8 mouse cellular contexts compared by ENCODE assay signal in genomic region chr2:164913428-164913786, GRCm38 (mm10). TPM values are rescaled to one million over a fixed set of nuclear protein-coding genes. Genes with fewer than 3 reads are reported as not detected.
DNase-seq lines count a peak whose midpoint lies in the region; ATAC-seq and TF ChIP-seq lines count a peak whose summit lies in the region.

No protein-coding gene starts in this region.

- peaks cover 10% of the 10 kb centered on the region for H3K36me3 ChIP-seq in heart, postnatal 0 days (replicated peaks; ENCODE audit: control insufficient read depth, insufficient read depth, low read length)
- peaks cover 10% of the 10 kb centered on the region for H3K36me3 ChIP-seq in forebrain, embryonic 15.5 days

- H3K4me3 ChIP-seq in heart, postnatal 0 days (ENCODE audit: low read depth, low read length): no peak overlapping the region
- no peak overlapping the region for H3K4me3 ChIP-seq in forebrain, embryonic 15.5 days

- H3K27ac ChIP-seq in heart, postnatal 0 days (ENCODE audit: low read depth): peak overlapping the region; percentile 33; the same call in 1 of the 2 replicates
- H3K27ac ChIP-seq in forebrain, embryonic 15.5 days (replicated peaks): no peak overlapping the region

- TF ChIP-seq EP300 in heart, postnatal 0 days (IDR thresholded peaks at IDR 0.05; ENCODE audit: low read depth): no peak

- no peaks in the 10 kb centered on the region for H3K27me3 ChIP-seq in heart, postnatal 0 days (ENCODE audit: control insufficient read depth, insufficient read depth, low read length)
- H3K27me3 ChIP-seq in forebrain, embryonic 15.5 days: no peaks in the 10 kb centered on the region

- 78% methylated on average over 2 of the region's 2 CpGs for WGBS in heart, postnatal 0 days
- 100% methylated on average over 2 of the region's 2 CpGs for WGBS in forebrain, embryonic 15.5 days

- DNase-seq in adrenal gland, postnatal 10 days: peak; percentile 48
- no peak for DNase-seq in adrenal gland, adult 2 months
- no peak for DNase-seq in heart, postnatal 0 days (ENCODE audit: low spot score)
- DNase-seq in ovary, postnatal 10 days (ENCODE audit: low spot score): no peak
- DNase-seq in ovary, postnatal 36 days (ENCODE audit: low spot score): no peak

- H3K9ac ChIP-seq in heart, postnatal 0 days (replicated peaks; ENCODE audit: low read depth, low read length): no peak overlapping the region
- no peak overlapping the region for H3K9ac ChIP-seq in forebrain, embryonic 15.5 days (replicated peaks)

- peak; percentile 69 for ATAC-seq in CD4-positive, CD25-positive, alpha-beta regulatory T cell, adult 4 months
- no peak for ATAC-seq in heart, postnatal 0 days (ENCODE audit: insufficient read depth, low read depth)
- ATAC-seq in megakaryocyte progenitor cell, adult 5-6 weeks (replicated peaks; ENCODE audit: poor library complexity): peak; percentile 36
- ATAC-seq in forebrain, embryonic 15.5 days (replicated peaks): no peak

- no peak overlapping the region for H3K4me2 ChIP-seq in heart, postnatal 0 days (ENCODE audit: low read depth, low read length)
- no peak overlapping the region for H3K4me2 ChIP-seq in forebrain, embryonic 15.5 days (replicated peaks)

- no peak for TF ChIP-seq CTCF in heart, postnatal 0 days (IDR thresholded peaks at IDR 0.05; ENCODE audit: low read depth)

- H3K9me3 ChIP-seq in heart, postnatal 0 days (replicated peaks; ENCODE audit: control insufficient read depth, low read length): no peaks in the 10 kb centered on the region
- no peaks in the 10 kb centered on the region for H3K9me3 ChIP-seq in forebrain, embryonic 15.5 days

- peaks cover 8% of the 10 kb centered on the region; the same call in 1 of the 2 replicates for H3K4me1 ChIP-seq in heart, postnatal 0 days (ENCODE audit: control insufficient read depth, insufficient read depth)
- peaks cover 23% of the 10 kb centered on the region for H3K4me1 ChIP-seq in forebrain, embryonic 15.5 days

RNA-seq across cellular contexts. Expression of gene Zfp335, which starts 1.9 kb away (rescaled TPM):
- 10 to 100 TPM; 13.4 to 16.2 TPM for total RNA-seq in adrenal gland, postnatal 10 days (2021)
- total RNA-seq in adrenal gland, adult 2 months (2021): 10 to 100 TPM; 16.7 to 21.9 TPM
- 37.4 TPM in 2 replicates for polyA plus RNA-seq in adrenal gland, adult 2 months (2012; rRNA removed)
- polyA plus RNA-seq in CD4-positive, CD25-positive, alpha-beta regulatory T cell, adult 4 months (2017; shearing (Covaris generic)): 1 to 10 TPM; 5.6 to 8.2 TPM
- 18.0 and 19.6 TPM in 2 replicates for total RNA-seq in heart, postnatal 0 days (2014; rRNA removed; ENCODE audit: low replicate concordance)
- polyA plus RNA-seq in heart, postnatal 0 days (2015; fragmentation: Nextera tagmentation; extraction: Ambion mirVana): 3.7 TPM in 2 replicates
- total RNA-seq in megakaryocyte progenitor cell, adult 5-6 weeks (2015): 10.4 and 11.3 TPM in 2 replicates
- total RNA-seq in megakaryocyte progenitor cell, adult 5-6 weeks (2017): 6.8 and 8.2 TPM in 2 replicates
- polyA plus RNA-seq in forebrain, embryonic 15.5 days (2015; fragmentation: Nextera tagmentation; extraction: Ambion mirVana): 15.7 and 16.7 TPM in 2 replicates

RNA-seq across cellular contexts. Expression of gene Mmp9, which starts 27.2 kb away (rescaled TPM):
- 10 to 100 TPM in 1 of 2 experiments, 1 to 10 TPM in 1; 2.6 to 24.5 TPM for total RNA-seq in adrenal gland, postnatal 10 days (2021)
- total RNA-seq in adrenal gland, adult 2 months (2021): 1 to 10 TPM; 1.4 to 2.1 TPM
- polyA plus RNA-seq in adrenal gland, adult 2 months (2012; rRNA removed): 1.6 and 3.4 TPM in 2 replicates
- 1 to 10 TPM; 2.0 to 4.1 TPM for polyA plus RNA-seq in CD4-positive, CD25-positive, alpha-beta regulatory T cell, adult 4 months (2017; shearing (Covaris generic))
- total RNA-seq in heart, postnatal 0 days (2014; rRNA removed; ENCODE audit: low replicate concordance): 0.08 and 2.1 TPM in 2 replicates
- 0.32 and 0.64 TPM in 2 replicates for polyA plus RNA-seq in heart, postnatal 0 days (2015; fragmentation: Nextera tagmentation; extraction: Ambion mirVana)
- total RNA-seq in megakaryocyte progenitor cell, adult 5-6 weeks (2015): 11.2 and 14.2 TPM in 2 replicates
- 5.7 and 11.8 TPM in 2 replicates for total RNA-seq in megakaryocyte progenitor cell, adult 5-6 weeks (2017)
- 17.9 and 19.5 TPM in 2 replicates for polyA plus RNA-seq in forebrain, embryonic 15.5 days (2015; fragmentation: Nextera tagmentation; extraction: Ambion mirVana)

RNA-seq across cellular contexts. Expression of gene Pcif1, which starts 34.3 kb away (rescaled TPM):
- total RNA-seq in adrenal gland, postnatal 10 days (2021): 10 to 100 TPM; 47.1 to 55.0 TPM
- total RNA-seq in adrenal gland, adult 2 months (2021): 10 to 100 TPM; 45.1 to 51.6 TPM
- polyA plus RNA-seq in adrenal gland, adult 2 months (2012; rRNA removed): 66.3 and 67.2 TPM in 2 replicates
- 100 to 1,000 TPM; 106 to 115 TPM for polyA plus RNA-seq in CD4-positive, CD25-positive, alpha-beta regulatory T cell, adult 4 months (2017; shearing (Covaris generic))
- 51.8 and 63.6 TPM in 2 replicates for total RNA-seq in heart, postnatal 0 days (2014; rRNA removed; ENCODE audit: low replicate concordance)
- polyA plus RNA-seq in heart, postnatal 0 days (2015; fragmentation: Nextera tagmentation; extraction: Ambion mirVana): 50.6 and 54.2 TPM in 2 replicates
- 34.1 and 36.3 TPM in 2 replicates for total RNA-seq in megakaryocyte progenitor cell, adult 5-6 weeks (2015)
- 21.7 and 40.4 TPM in 2 replicates for total RNA-seq in megakaryocyte progenitor cell, adult 5-6 weeks (2017)
- polyA plus RNA-seq in forebrain, embryonic 15.5 days (2015; fragmentation: Nextera tagmentation; extraction: Ambion mirVana): 94.8 and 101 TPM in 2 replicates

RNA-seq across cellular contexts. Expression of gene Slc12a5, which starts 47.2 kb away (rescaled TPM):
- total RNA-seq in adrenal gland, postnatal 10 days (2021): 1 to 10 TPM; 4.5 to 7.7 TPM
- 1 to 10 TPM; 3.5 to 5.4 TPM for total RNA-seq in adrenal gland, adult 2 months (2021)
- 21.4 and 27.6 TPM in 2 replicates for polyA plus RNA-seq in adrenal gland, adult 2 months (2012; rRNA removed)
- under 1 TPM in 1 of 2 experiments, not detected in 1; 0.31 TPM for polyA plus RNA-seq in CD4-positive, CD25-positive, alpha-beta regulatory T cell, adult 4 months (2017; shearing (Covaris generic))
- total RNA-seq in heart, postnatal 0 days (2014; rRNA removed; ENCODE audit: low replicate concordance): 0.50 and 3.5 TPM in 2 replicates
- 0.31 and 0.48 TPM in 2 replicates for polyA plus RNA-seq in heart, postnatal 0 days (2015; fragmentation: Nextera tagmentation; extraction: Ambion mirVana)
- 0.15 and 0.27 TPM in 2 replicates for total RNA-seq in megakaryocyte progenitor cell, adult 5-6 weeks (2015)
- 0.51 and 0.96 TPM in 2 replicates for total RNA-seq in megakaryocyte progenitor cell, adult 5-6 weeks (2017)
- 16.2 and 17.2 TPM in 2 replicates for polyA plus RNA-seq in forebrain, embryonic 15.5 days (2015; fragmentation: Nextera tagmentation; extraction: Ambion mirVana)

RNA-seq across cellular contexts. Expression of gene Pltp, which starts 55.9 kb away (rescaled TPM):
- 10 to 100 TPM; 31.5 to 36.6 TPM for total RNA-seq in adrenal gland, postnatal 10 days (2021)
- 10 to 100 TPM; 21.1 to 36.6 TPM for total RNA-seq in adrenal gland, adult 2 months (2021)
- 63.9 and 72.0 TPM in 2 replicates for polyA plus RNA-seq in adrenal gland, adult 2 months (2012; rRNA removed)
- polyA plus RNA-seq in CD4-positive, CD25-positive, alpha-beta regulatory T cell, adult 4 months (2017; shearing (Covaris generic)): under 1 TPM; 0.34 to 0.98 TPM
- 7.7 and 10.4 TPM in 2 replicates for total RNA-seq in heart, postnatal 0 days (2014; rRNA removed; ENCODE audit: low replicate concordance)
- 8.3 and 8.6 TPM in 2 replicates for polyA plus RNA-seq in heart, postnatal 0 days (2015; fragmentation: Nextera tagmentation; extraction: Ambion mirVana)
- 0.10 TPM in 1 of 2 replicates, not detected in the other for total RNA-seq in megakaryocyte progenitor cell, adult 5-6 weeks (2015)
- total RNA-seq in megakaryocyte progenitor cell, adult 5-6 weeks (2017): not detected in 2 replicates
- 45.3 and 50.7 TPM in 2 replicates for polyA plus RNA-seq in forebrain, embryonic 15.5 days (2015; fragmentation: Nextera tagmentation; extraction: Ambion mirVana)

Comparison
In these comparisons a context has a peak if more than half of its experiments do, and no peak if none do; other contexts are left out.
1. ATAC-seq: peak in CD4-positive, CD25-positive, alpha-beta regulatory T cell, adult 4 months (single experiment) and megakaryocyte progenitor cell, adult 5-6 weeks (single experiment); none in heart, postnatal 0 days (single experiment) and forebrain, embryonic 15.5 days (single experiment).